Mouse (Mus musculus) embryonic fibroblast, embryonic 13.5 days (primary cell): Measurements from ENCODE around the gene Foxp1.

ENCODE experiments used
- CTCF ChIP-seq: IDR thresholded peaks from 2 replicates; pipeline ENCODE4 v1.5.1; 2011; ENCODE audit warnings: mild to moderate bottlenecking, control low read depth, low read length, moderate library complexity, borderline replicate concordance; ENCODE audit not compliant: insufficient read depth
- POLR2A ChIP-seq: IDR thresholded peaks from 2 replicates; pipeline ENCODE4 v1.6.1; 2011; ENCODE audit warnings: low read depth, mild to moderate bottlenecking, control low read depth, low read length, moderate library complexity

GRCm38 (mm10) chr6:99087598-99087997 is 434.9 kb downstream of the Foxp1 start:
- TF ChIP-seq CTCF (no peak), POLR2A (no peak)
